Mouse (Mus musculus): ENCODE data around the gene Hdac6.

Gene Hdac6

DNA sequence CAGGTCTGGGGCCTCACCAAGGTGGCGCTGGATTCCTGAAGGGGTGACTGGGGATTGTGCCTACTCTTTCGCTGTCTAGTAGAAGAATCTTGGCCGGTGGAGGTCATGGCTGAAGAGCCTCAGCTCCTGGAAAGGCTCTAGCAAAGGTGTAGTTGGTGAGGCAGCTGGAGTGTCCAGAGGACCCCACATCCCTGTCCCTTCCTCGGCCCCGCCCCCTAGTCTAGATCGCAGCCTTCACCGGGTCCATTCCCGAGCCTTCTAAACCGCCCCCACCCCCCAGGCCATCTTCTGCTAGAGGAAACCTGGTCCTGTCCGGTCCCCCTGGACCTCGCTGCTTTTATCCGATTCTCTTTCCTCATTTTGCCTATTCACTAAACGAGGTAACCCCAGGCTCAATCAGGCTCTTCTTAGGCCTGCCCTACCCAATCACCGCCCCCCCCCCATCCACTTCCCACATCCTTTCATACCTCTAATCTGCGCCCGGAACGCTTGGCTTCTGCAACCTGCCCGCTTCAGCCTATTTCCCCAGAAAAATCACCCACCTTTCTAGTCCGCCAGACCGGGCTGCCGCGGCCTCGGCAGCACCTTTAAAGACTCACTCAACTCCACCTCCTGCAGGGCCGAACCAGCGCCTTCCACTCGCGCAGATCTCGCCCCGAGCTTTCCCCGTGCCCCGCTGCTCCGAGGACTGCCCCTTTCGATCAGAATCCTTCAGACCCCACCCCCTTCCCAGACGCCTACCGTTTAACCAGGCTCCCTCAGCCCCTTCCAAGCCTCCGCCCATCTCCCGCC, at the start of gene Hdac6:
TSS of gene Hdac6 (minus strand) at position 782 of the 792 bp plus-strand sequence.
- in situ Hi-C loops (cut with MseI, MboI) = no loop called here

DNA sequence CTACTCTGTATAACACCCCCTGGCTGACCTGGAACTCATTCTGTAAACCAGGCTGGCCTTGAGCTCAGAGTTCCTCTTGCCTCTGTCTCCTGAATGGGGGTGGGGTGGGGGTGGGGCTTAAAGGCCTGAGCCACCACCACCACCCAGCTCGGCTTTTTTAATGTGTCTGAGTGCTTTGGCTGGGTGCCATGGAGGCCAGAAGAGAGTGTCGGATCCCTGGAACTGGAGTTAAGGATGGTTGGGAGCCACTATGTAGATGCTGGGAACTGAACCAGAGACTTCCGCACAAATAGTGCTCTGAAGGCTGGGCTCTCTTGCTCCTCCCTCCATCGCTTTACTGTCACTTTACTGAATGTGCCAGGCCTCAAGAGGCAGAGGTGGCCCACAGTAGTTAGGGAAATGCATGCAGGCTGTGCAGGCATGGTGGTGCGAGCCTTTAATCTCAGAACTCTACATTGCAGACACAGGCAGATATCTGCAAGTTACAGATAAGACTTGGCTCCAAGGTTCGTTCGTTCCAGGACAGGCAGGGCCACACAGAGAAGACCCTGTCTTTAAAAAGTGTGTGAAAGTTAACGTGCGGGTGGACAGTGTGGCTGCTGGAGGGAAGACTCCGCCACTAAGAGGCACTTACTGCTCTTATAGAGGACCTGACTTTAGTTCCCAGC, 45.5 kb upstream of the Hdac6 start:
- in situ Hi-C loops (cut with MseI, MboI) = no loop called here

DNA sequence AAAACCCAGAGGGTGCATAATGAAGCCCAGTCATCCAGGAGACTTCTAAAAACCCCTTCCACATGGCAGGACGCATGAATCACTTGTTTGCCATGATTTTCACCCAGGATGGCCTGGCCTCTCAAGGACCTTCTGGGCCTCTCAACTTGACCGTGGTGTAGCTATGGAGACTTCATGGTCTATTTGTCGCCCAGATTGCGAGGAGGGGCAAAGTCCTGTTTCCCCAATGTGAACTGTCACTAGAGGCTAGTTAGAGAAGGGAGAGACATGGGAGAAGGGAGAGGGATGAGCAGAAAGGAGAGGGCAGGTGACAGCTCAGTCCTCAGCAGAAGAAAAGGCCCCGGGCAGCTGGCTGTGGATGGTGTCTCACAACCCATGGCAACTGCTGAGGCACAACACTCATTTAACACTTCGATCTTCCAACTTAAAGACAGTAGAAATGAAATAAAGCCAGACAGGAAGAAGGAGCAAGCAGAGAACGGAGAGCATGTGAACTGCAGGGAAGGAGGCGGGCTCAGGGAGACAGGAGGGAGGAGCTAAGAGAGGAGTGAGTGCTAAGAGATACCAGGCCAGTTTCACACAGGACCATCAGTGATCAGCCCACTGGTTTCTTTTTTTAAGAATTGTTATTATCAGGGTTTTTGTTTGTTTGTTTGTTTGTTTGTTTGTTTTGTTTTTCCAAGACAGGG, 44.8 kb upstream of the Hdac6 start:
- in situ Hi-C loops (cut with MseI, MboI) = no loop called here

DNA sequence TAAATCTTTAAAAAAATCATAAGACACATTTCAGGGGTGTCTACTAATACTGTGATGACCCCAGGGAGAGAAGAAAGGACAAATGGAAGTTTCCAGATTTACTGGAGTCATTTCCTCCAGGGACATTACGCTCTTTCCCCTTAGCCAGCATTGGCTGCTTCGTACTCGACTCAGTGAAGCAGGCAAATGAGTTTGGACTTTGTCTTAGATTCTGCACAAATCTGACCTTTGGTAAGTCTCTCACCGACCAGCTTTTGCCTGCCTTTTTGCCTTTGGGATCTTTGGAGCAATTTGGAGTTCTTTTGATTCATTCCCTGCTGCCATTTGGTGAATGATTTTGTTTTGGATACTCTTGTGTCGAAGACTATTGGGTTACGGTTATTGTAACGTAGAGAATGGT, 33.7 kb upstream of the Hdac6 start:
- in situ Hi-C loops (cut with MseI, MboI) = no loop called here

DNA sequence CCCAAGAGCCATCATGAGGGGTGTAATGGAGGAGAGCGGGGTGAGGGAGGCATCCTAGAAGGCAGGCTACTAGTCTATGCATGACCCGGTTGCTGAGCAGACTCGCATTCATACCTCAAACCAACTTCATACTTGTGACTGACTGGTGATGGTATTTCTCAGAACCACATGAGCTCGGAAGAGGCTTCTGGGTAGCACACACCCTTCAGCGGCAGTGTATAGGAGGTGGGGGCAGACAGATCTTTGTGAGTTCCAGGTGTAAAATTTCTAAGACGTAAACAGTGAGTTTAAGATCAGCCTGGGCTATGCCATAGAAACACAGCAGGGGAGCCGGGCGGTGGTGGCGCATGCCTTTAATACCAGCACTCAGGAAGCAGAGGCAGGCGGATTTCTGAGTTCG, 30.2 kb upstream of the Hdac6 start, which contains the start of gene Gata1:
TSS of gene Gata1 (minus strand) at position 180 of the 400 bp plus-strand sequence.
- in situ Hi-C loops (cut with MseI, MboI) = no loop called here

DNA sequence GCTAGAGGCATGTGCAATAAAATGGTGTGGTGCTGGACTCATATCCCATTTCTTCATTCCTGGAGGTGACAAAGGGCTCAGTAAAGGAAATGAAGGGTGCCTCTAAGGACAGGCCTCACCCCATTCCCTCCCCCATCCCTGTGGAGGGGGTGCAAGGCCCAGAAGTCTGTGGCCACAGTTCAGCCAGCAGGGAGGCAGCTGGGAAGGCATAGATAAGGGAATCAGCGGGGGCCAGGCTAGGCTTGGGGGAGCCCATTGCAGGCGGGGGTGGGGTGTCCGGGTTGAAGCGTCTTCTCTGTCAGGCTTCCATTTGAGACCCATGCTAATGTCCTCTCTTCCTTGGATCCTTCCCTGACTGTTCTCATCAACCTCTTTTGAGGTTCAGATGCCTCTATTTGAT, 23.6 kb upstream of the Hdac6 start:
- in situ Hi-C loops (cut with MseI, MboI) = no loop called here

DNA sequence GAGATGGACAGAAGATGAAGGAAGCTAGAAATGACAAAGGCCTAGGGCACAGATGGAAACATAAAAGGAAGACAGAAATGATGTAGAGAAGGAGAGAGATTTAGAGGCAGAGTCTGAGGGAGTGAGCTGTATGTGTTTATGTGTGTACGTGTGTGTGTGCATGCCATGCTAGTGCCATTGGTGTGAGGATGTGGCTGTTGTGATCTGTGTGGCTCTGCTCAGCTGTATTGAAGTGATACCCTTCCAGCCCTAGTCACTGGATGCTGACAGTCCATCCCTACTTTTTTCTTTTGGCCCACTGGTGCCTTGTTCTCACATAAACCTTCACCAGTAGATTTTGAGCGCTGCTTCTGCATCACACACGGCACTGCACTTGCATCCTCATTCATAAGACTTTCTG, 21.2 kb upstream of the Hdac6 start:
- in situ Hi-C loops (cut with MseI, MboI) = no loop called here

DNA sequence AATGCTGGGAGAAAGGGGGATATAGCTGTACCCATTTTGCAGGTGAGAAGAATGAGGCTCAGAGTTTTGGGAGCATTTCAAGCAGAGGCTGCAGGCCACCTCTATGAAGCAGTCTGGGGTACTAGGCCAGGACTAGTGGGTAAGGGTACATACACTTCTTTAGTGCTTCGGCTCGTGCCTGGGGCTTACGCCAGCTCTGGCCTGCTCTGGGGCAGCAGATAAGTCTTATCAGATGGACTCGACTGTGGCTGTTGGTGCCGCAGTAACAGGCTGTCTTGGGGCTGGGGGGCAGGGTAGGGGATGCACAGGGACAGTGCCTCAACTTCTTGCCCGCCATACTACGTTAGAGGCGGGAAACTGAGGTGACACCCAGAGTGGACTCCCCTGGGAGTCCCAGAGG, 20.5 kb upstream of the Hdac6 start:
- in situ Hi-C loops (cut with MseI, MboI) = no loop called here

DNA sequence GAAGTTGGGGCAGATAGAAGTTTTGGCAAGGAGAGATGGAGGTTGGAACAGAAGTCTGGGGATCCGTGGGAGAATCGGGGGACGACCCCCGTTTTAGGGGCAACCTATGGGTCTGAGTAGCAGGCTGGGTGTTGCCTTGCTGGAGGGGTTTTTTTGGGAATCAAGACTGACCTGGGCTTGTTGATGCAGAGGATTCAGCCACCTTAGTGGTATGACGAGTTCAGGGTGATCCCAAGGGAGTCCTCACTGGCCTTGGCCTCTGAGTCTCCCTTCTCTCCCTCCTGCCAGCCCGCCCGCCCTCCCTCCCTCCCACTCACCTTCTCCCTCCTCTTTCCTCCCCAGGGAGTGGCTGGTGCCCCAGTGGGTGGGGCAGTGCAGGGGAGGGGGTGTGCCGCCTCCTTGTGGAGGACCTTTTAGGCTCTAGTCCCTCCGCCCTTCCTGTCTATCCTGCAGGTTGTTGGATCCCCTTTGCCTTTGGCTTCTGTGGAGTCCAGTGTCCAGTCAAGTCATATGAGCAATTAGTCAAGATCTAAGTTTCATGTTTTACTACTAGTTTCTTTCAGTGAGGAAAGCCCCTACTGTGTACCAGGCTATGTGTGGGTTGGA, 20.0 kb upstream of the Hdac6 start:
- in situ Hi-C loops (cut with MseI, MboI) = no loop called here

DNA sequence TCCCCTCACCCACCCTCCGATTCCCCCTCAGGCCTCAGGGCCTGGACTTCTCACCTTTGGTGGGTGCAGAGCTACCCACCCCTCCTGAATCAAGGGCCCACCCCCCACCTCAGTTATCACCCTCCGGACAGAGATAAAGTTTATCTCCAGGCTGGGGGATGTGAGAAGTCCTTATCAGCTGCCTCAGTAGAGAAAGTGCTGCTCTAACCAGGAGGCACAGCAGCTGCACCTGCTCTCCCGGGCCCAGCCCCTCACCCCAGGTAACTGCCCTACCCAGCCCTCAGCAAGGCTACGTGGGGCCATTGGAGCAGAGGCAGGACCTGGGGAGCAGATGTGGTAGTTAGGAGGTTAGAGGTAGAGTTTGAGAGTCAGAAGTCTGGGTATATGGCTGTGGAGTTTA, 18.5 kb upstream of the Hdac6 start:
- in situ Hi-C loops (cut with MseI, MboI) = no loop called here

DNA sequence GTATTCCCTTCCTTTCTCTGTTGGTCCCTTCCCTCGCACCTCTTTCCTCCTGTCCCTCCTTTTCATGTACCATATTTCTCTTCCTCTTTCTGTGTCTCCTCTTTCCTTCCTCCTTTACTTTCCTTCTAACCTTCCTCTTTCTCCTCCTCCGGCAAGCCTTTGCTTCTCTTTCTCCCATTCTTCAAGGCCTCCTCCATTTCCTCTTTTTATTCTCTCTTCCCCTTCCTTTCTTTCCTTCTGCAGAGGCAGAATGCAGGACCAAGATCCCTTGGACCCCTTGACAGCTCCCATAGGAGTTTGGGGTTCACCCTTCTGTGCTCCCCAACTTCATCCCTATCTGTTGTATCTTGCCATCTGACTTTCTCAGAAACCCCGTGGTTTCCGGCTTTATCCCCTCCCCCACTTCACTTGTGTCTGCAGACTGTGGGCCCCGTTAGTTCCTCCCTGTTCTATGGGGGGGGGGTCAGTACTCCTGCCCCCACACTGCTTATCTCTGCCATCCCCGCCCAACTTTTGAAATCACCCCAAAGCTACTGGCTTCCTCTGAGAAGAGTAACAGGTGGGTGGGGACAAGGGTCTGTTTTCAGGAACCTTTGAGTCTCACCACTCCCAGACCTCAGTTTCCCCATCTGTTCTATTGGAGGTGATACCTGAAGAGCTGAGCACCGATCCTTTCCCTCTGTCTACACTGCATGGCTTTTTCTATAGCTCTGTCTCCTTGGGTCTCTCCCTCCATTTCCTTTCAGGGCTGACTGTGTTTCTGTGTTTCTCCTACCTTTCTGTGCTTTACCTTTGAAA, 16.3 kb upstream of the Hdac6 start:
- in situ Hi-C loops (cut with MseI, MboI) = no loop called here

DNA sequence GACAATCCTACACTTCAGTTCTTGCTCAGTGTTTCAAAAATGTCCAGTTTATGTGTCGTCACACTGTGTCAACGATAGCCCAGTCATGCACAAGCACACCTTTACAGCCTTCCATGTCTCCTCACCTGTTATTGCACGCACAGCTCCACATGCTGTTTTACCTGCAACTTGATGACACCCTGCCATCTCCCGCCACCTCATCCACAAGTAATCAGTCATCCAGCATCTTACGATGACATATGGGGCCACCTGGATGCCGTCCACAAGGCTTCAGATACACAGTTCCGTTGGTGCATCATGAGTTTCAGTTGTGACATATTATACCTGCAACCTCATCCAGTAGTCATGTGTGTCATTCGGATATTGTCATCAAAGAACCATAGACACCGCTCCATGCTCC, 11.2 kb upstream of the Hdac6 start:
- in situ Hi-C loops (cut with MseI, MboI) = no loop called here

DNA sequence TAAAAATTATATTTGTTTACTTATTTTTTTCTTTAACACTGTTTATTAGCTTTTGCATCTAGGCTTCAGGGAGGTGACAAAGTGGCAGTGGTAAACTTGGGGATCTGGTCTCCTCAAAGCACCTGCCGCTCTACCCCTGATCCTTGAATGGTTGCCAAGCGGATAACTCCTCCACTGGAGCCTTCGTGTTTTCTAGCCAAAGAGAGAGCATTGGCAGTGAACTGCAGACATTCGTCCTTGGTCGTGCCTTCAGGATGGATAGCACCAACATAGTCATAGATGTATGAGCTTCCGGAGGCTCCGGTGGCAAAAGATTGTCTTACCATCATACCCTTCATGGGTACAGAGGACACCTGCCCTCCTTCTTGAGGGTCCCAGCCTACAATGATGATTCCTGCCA, 2.4 kb upstream of the Hdac6 start:
- in situ Hi-C loops (cut with MseI, MboI) = no loop called here

DNA sequence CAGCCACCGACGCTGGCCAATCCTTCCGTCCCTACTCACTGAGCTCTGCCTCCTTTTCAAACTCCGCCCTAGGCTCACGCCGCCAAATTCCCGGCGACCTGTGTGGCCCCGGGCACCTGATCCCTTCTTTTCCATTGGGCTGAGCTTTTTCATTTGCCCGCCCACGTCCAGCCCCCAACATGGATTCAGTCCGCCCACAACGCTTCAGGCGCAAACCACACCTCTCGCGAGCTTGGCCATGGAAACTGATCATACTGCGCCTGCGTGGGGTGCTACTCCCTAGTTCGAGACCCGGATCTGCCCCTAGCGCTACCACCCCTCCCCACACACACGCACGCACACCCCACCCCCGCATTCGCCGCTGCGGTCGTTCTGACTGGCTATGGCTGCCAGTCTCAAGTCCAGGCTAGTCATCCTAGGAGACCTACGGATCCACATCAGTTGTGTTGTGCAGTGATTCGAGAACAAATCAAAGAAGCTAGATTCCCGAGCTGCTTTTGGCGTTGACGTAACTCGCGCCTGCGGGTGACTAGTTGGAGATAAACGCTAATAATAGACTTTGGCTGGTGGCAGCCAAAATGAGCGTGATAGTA, 307 bp upstream of the Hdac6 start:
- in situ Hi-C loops (cut with MseI, MboI) = no loop called here

DNA sequence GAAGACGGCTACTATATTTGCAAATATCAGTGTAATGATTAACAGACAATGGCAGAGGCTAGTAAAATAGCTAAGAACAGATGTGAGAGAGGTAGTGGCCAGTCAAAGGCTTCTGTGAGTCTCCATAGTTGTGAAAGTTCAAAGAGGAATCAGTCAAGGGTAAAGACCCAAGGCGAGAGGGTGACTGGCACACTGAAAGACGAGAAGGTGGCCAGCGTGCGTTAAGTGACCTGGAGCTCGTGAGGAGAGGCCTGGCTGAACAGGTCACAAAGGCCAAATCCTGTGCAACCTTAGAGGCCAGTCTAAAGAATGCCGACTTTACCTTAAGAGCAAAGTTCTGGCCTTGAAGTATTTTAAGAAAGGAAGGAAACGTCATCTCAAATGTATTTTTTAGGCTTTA, 2.1 kb downstream of the Hdac6 start:
- in situ Hi-C loops (cut with MseI, MboI) = no loop called here

DNA sequence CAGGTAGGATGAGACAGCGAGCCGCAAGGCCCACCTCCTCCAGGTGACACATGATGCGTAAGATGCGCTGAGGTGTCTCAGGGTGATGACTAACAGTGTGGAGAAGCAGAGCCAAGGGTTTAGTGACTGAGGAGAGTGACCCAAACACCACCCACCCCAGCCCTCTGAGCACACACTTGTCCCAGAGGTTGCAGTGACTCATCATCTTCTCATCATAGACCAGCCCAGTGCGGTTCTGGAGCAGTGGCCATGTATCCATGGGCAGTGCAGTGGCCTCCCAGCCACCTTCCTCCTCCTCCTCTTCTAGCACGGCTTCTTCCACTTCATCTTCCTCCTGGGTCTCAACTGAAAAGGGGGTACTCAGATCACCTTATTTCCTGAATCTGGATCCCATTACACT, 10.0 kb downstream of the Hdac6 start:
- in situ Hi-C loops (cut with MseI, MboI) = no loop called here

DNA sequence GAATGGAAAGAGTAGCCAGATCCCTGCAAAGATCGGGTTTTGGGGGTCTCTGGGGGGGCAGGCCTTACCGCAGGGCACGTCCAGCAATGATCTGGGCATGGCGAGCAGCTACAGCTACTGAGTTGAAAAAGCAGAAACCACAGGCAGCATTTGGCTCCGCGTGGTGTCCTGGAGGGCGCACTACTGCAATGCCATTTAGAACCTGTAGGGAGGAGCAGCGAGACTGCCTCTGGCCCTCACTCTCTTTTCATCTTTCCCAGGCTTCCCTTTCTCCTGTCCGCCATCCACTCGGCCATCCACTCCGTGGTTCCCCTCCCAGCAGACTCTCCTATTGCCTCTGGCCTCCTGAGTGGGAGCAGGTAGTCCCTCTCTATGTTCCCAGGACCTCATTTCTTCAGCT, 10.8 kb downstream of the Hdac6 start:
- in situ Hi-C loops (cut with MseI, MboI) = no loop called here

DNA sequence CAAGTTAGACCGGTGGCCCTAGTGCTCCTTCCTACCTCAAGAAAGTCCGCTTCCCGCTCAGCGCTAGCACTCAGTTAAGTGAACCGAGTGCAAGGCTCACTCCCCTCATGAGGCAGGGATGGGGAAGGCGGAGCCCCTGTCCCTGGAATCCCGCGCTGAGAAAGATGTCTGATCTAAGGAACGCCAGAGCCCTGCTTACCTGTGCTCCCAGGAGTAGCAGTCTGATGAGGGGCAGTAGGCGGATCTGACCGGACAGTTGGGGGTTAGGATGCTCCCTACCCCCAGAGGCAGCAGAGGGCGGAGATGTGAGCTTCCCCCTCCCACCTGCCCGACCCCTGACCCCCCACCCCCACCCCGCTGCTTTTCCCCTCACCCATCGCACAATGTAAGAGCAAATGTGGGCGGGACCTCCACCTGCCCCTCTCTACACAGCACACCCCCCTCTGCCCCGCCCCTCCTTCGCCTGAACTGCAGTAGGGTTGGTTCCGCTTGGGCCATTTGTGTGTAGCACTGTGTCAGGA, 19.4 kb downstream of the Hdac6 start, which contains the start of gene Eras:
TSS of gene Eras (minus strand) at position 338 of the 521 bp plus-strand sequence.
- in situ Hi-C loops (cut with MseI, MboI) = no loop called here

DNA sequence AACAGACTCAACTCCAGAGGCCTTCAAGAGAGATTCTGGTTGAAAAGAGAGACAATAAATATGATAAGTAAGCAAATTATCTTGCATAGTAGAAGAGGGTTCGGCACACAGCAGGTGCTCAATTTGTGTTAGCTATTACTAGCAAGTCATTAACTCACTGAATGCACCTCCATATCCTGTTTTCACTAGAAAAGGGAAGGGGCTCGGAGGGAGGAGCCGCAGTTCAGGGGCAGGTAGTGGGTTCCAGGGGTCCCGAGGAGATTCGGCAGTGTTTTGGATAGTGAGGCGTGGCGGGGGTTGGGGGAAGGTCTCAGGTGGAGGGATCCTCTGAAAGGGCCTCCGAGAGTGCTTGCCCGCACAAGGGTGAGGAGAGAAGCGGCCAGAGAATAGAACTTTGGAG, 20.6 kb downstream of the Hdac6 start:
- in situ Hi-C loops (cut with MseI, MboI) = no loop called here

DNA sequence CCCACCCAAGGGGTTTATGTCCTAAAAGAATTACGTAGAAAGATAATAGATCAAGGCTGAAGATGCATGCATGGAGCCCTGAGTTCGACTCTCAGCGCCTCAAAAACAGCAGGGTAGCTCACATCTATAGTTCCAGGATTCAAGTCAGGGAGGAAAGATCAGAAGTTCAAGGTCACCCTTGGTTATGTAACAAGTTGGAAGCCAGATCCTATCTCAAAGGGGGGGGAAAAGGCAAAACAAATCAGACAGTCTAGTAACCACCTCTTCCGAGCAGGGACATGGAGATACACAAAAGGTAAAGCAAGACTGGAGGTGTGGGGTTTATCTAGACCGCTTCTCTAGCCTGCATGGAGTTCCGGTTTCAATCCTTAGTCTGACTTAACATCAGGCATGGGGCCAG, 21.4 kb downstream of the Hdac6 start:
- in situ Hi-C loops (cut with MseI, MboI) = no loop called here

DNA sequence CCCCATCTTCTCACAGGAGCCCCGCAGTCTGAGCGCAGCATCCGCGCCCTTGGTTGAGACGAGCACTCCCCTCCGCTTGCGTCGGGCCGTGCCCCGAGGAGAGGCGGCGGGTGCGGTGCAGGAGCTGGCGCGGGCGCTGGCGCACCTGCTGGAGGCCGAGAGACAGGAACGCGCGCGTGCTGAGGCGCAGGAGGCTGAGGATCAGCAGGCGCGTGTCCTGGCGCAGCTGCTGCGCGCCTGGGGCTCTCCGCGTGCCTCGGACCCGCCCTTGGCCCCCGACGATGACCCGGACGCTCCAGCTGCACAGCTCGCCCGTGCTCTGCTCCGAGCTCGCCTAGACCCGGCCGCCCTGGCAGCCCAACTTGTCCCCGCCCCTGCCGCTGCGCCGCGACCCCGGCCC, 25.7 kb downstream of the Hdac6 start:
- in situ Hi-C loops (cut with MseI, MboI) = loop anchor here in 1 of 2 experiments (5.0 to 25.0 kb wide), 2 partner anchors 90 to 190 kb away; no protein-coding TSS in a partner anchor

Measured in mouse trophoblast stem cell (cell line).